Mouse (Mus musculus): ENCODE measurements around the gene Fbn1. TPM values are rescaled to one million over a fixed set of nuclear protein-coding genes. Genes with fewer than 3 reads are reported as not detected.

Fbn1 gene
- polyA plus RNA-seq, 1 experiment from 2014 or later, result 28.5 TPM

DNA sequence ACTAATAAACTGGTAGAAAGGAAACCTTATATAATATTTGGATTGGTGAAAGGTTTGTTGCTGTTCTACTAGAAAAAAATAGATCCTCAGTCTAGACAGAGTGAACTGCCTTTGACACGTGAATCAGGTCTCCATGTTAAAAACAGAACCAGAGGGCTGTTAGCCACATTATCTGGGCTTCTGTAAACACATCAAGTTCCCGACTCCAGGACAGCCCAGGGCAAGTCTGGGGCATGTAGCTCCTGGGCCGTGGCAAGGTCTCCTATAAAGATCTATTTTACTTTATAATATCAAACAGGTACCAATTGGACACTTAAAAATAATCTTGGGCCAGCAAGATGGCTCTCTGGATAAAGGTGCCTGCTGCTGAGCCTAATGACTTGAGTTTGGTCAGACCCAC is 251.9 kb downstream of the Fbn1 start:
- peaks cover 39% of the 10 kb centered on the region for H3K36me3 ChIP-seq (ENCODE audit: control insufficient read depth, insufficient read depth, low read length)
- WGBS (ENCODE audit: insufficient replicate concordance), result 58% methylated on average over 3 of the region's 3 CpGs
- ATAC-seq (replicated peaks; ENCODE audit: insufficient number of reproducible peaks, low FRiP score, low TSS enrichment), result no peak

GRCm38 (mm10) chr2:125254630-125255029 is 253.2 kb downstream of the Fbn1 start:
- peaks cover 46% of the 10 kb centered on the region for H3K36me3 ChIP-seq (ENCODE audit: control insufficient read depth, insufficient read depth, low read length)
- H3K4me1 ChIP-seq (ENCODE audit: control insufficient read depth, insufficient read depth, low read length), result no peaks in the 10 kb centered on the region
- WGBS (ENCODE audit: insufficient replicate concordance), result 78% methylated on average over 3 of the region's 3 CpGs
- no peak overlapping the region for H3K27ac ChIP-seq (ENCODE audit: low read depth, low read length)
- ATAC-seq (replicated peaks; ENCODE audit: insufficient number of reproducible peaks, low FRiP score, low TSS enrichment), result no peak
- H3K4me2 ChIP-seq, result no peak overlapping the region
- H3K4me3 ChIP-seq (ENCODE audit: low read depth, low read length), result no peak overlapping the region
- no peaks in the 10 kb centered on the region for H3K9me3 ChIP-seq (replicated peaks; ENCODE audit: control insufficient read depth, low read length)
- H3K27me3 ChIP-seq (ENCODE audit: control insufficient read depth, insufficient read depth, low read length), result no peaks in the 10 kb centered on the region
- no peak overlapping the region for H3K9ac ChIP-seq (ENCODE audit: low read depth, low read length)

More for the DNA sequence above, 251.9 kb downstream of the Fbn1 start:
- Histone ChIP-seq H3K27me3 (ENCODE audit: control insufficient read depth, insufficient read depth, low read length) (no peaks in the 10 kb centered on the region), H3K9me3 (replicated peaks; ENCODE audit: control insufficient read depth, low read length) (no peaks in the 10 kb centered on the region), H3K4me2 (no peak overlapping the region), H3K9ac (ENCODE audit: low read depth, low read length) (no peak overlapping the region), H3K4me1 (ENCODE audit: control insufficient read depth, insufficient read depth, low read length) (no peaks in the 10 kb centered on the region), H3K27ac (ENCODE audit: low read depth, low read length) (no peak overlapping the region), H3K4me3 (ENCODE audit: low read depth, low read length) (no peak overlapping the region)

DNA sequence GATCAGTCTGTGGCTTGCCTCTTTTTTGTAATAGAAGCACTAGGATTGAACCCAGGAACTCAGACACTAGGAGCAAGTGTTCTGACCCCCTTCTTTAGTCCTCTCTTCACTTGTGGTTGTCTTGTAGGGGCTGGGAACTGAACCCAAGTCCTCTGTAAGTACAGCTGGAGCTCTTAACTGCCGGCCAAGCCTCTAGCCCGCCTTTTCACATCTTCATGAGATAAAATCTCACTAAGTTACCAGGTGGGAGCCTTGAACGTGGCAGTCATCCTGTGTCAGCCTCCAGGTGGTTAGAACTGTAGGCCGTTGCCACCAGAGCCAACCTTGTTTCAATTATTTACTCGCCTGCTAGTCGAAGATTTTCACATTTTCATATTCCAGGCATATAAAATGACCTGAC is 254.1 kb downstream of the Fbn1 start:
- peaks cover 42% of the 10 kb centered on the region for H3K36me3 ChIP-seq (ENCODE audit: control insufficient read depth, insufficient read depth, low read length)
- H3K4me1 ChIP-seq (ENCODE audit: control insufficient read depth, insufficient read depth, low read length), result peaks cover 6% of the 10 kb centered on the region
- WGBS (ENCODE audit: insufficient replicate concordance), result 93% methylated on average over 6 of the region's 6 CpGs
- no peaks in the 10 kb centered on the region for H3K27me3 ChIP-seq (ENCODE audit: control insufficient read depth, insufficient read depth, low read length)
- no peak overlapping the region for H3K4me2 ChIP-seq
- no peak overlapping the region for H3K27ac ChIP-seq (ENCODE audit: low read depth, low read length)
- H3K9me3 ChIP-seq (replicated peaks; ENCODE audit: control insufficient read depth, low read length), result no peaks in the 10 kb centered on the region
- no peak for ATAC-seq (replicated peaks; ENCODE audit: insufficient number of reproducible peaks, low FRiP score, low TSS enrichment)
- H3K4me3 ChIP-seq (ENCODE audit: low read depth, low read length), result no peak overlapping the region
- H3K9ac ChIP-seq (ENCODE audit: low read depth, low read length), result no peak overlapping the region

GRCm38 (mm10) chr2:125252275-125252674 is 255.5 kb downstream of the Fbn1 start:
- 61% methylated on average over 2 of the region's 2 CpGs for WGBS (ENCODE audit: insufficient replicate concordance)

DNA sequence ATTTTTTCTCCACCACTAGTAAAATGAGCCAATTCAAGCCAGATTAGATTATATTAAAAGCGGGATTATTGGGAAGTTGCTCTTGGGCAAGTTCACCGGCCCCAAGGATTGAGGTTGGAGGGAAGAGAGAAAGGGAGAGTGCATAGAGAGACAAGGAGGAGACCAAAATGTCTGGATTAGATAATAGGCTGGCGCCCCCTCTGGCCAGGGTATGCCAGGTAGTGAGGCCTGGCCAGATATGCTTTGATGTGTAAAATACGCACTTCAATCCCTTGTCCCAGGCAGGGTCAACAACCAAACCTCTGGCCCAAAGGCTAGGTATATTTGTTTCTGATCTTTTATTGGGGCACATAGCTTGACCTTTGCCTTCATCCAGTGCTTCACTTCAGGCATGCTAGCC is 256.0 kb downstream of the Fbn1 start:
- no peak for ATAC-seq (replicated peaks; ENCODE audit: insufficient number of reproducible peaks, low FRiP score, low TSS enrichment)
- peaks cover 28% of the 10 kb centered on the region for H3K36me3 ChIP-seq (ENCODE audit: control insufficient read depth, insufficient read depth, low read length)
- no peak overlapping the region for H3K4me2 ChIP-seq
- no peaks in the 10 kb centered on the region for H3K27me3 ChIP-seq (ENCODE audit: control insufficient read depth, insufficient read depth, low read length)
- H3K4me3 ChIP-seq (ENCODE audit: low read depth, low read length), result no peak overlapping the region
- H3K27ac ChIP-seq (ENCODE audit: low read depth, low read length), result no peak overlapping the region
- H3K4me1 ChIP-seq (ENCODE audit: control insufficient read depth, insufficient read depth, low read length), result peaks cover 8% of the 10 kb centered on the region
- H3K9ac ChIP-seq (ENCODE audit: low read depth, low read length), result no peak overlapping the region
- 80% methylated on average over 4 of the region's 4 CpGs for WGBS (ENCODE audit: insufficient replicate concordance)
- H3K9me3 ChIP-seq (replicated peaks; ENCODE audit: control insufficient read depth, low read length), result no peaks in the 10 kb centered on the region

More at GRCm38 (mm10) chr2:125252275-125252674, 255.5 kb downstream of the Fbn1 start:
- no peaks in the 10 kb centered on the region for H3K9me3 ChIP-seq (replicated peaks; ENCODE audit: control insufficient read depth, low read length)
- no peak overlapping the region for H3K27ac ChIP-seq (ENCODE audit: low read depth, low read length)
- H3K9ac ChIP-seq (ENCODE audit: low read depth, low read length), result no peak overlapping the region
- H3K36me3 ChIP-seq (ENCODE audit: control insufficient read depth, insufficient read depth, low read length), result peaks cover 33% of the 10 kb centered on the region
- H3K4me1 ChIP-seq (ENCODE audit: control insufficient read depth, insufficient read depth, low read length), result peaks cover 8% of the 10 kb centered on the region
- H3K27me3 ChIP-seq (ENCODE audit: control insufficient read depth, insufficient read depth, low read length), result no peaks in the 10 kb centered on the region
- no peak overlapping the region for H3K4me3 ChIP-seq (ENCODE audit: low read depth, low read length)
- H3K4me2 ChIP-seq, result no peak overlapping the region
- ATAC-seq (replicated peaks; ENCODE audit: insufficient number of reproducible peaks, low FRiP score, low TSS enrichment), result no peak

Other genes starting within 250 kb of the Fbn1 start
- 0.42 and 0.45 TPM in 2 replicates for gene Gm9913, start 2.9 kb downstream of the Fbn1 start, polyA plus RNA-seq (2014; fragmentation: Nextera tagmentation; extraction: Ambion mirVana)
- 5.2 and 5.3 TPM in 2 replicates for gene Cep152, start 117.1 kb upstream of the Fbn1 start, polyA plus RNA-seq (2014; fragmentation: Nextera tagmentation; extraction: Ambion mirVana)
- 182 and 197 TPM in 2 replicates for gene Eid1, start 165.1 kb upstream of the Fbn1 start, polyA plus RNA-seq (2014; fragmentation: Nextera tagmentation; extraction: Ambion mirVana)
- 1.2 and 2.0 TPM in 2 replicates for gene Shc4, start 216.2 kb upstream of the Fbn1 start, polyA plus RNA-seq (2014; fragmentation: Nextera tagmentation; extraction: Ambion mirVana)

Measured in heart, embryonic 11.5 days (tissue).